Mouse (Mus musculus): ENCODE data around the gene Pde2a. TPM values are rescaled to one million over a fixed set of nuclear protein-coding genes. Genes with fewer than 3 reads are reported as not detected.

Pde2a gene
- total and polyA plus RNA-seq, 3 experiments, result 0.08 to 0.40 TPM; not detected in 1

GRCm38 (mm10) chr7:101482499-101483081 is 61.1 kb downstream of the Pde2a start:
- peak; percentile 7 for DNase-seq (ENCODE audit: extremely low read depth)
- peak overlapping the region; percentile 65 for H3K4me2 ChIP-seq (ENCODE audit: insufficient read depth, low read depth, poor library complexity, severe bottlenecking)
- dilution Hi-C loops (cut with MboI; ENCODE audit: extremely low pct_ligation_motif_present, extremely low pct_unique_long_range_greater_than_20kb, low sequenced_read_pairs), result no loop called here

GRCm38 (mm10) chr7:101483498-101484115 is 62.1 kb downstream of the Pde2a start:
- Histone ChIP-seq H3K79me2 (replicated peaks; ENCODE audit: control insufficient read depth, extremely low read depth, insufficient read depth, poor library complexity, severe bottlenecking) (no peaks in the 10 kb centered on the region), H3K4me1 (ENCODE audit: control insufficient read depth in 1 of 2, insufficient read depth in 2 of 2) (peaks cover 9 to 13% of the 10 kb centered on the region in 2 experiments), H3K4me3 (replicated peaks in 1 of 3; ENCODE audit: low read depth in 2 of 3, low read length in 2 of 3, poor library complexity in 1 of 3) (no peak overlapping the region), H3K27me3 (replicated peaks) (peaks cover 89% of the 10 kb centered on the region), H3K27ac (ENCODE audit: insufficient read depth, low read depth) (no peak overlapping the region), H3K4me2 (ENCODE audit: insufficient read depth, low read depth, poor library complexity, severe bottlenecking) (peak overlapping the region; percentile 65; the same call in 1 of the 2 replicates), H3K9me3 (replicated peaks; ENCODE audit: low read length) (peaks cover 2% of the 10 kb centered on the region), H3K9ac (ENCODE audit: insufficient read depth, low read depth) (no peak overlapping the region), H3K36me3 (replicated peaks in 1 of 2; ENCODE audit: control insufficient read depth in 1 of 2, insufficient read depth in 1 of 2, low read length in 1 of 2) (no peaks in the 10 kb centered on the region)
- DNase-seq (ENCODE audit: extremely low read depth), result no peak
- dilution Hi-C loops (cut with MboI; ENCODE audit: extremely low pct_ligation_motif_present, extremely low pct_unique_long_range_greater_than_20kb, low sequenced_read_pairs), result no loop called here
- TF ChIP-seq ZC3H11A (IDR thresholded peaks at IDR 0.05; ENCODE audit: low read depth, low read length) (no peak), NRF1 (IDR thresholded peaks at IDR 0.05; ENCODE audit: low read depth, low read length) (no peak), USF2 (conservative IDR thresholded peaks at IDR 0.05; ENCODE audit: low read depth, low read length) (no peak), EP300 (IDR thresholded peaks at IDR 0.05; ENCODE audit: low read length) (no peak), CHD1 (IDR thresholded peaks at IDR 0.05; ENCODE audit: low read depth, low read length) (no peak), HCFC1 (IDR thresholded peaks at IDR 0.05; ENCODE audit: low read depth, low read length) (no peak), ZMIZ1 (IDR thresholded peaks at IDR 0.05; ENCODE audit: low read depth, low read length) (no peak), SIN3A (IDR thresholded peaks at IDR 0.05; ENCODE audit: low read length) (no peak), UBTF (IDR thresholded peaks at IDR 0.05; ENCODE audit: low read depth, low read length) (no peak), ZKSCAN1 (IDR thresholded peaks at IDR 0.05; ENCODE audit: borderline replicate concordance, low read depth, low read length) (no peak), CHD2 (IDR thresholded peaks at IDR 0.05; ENCODE audit: low read length) (no peak), ETS1 (conservative IDR thresholded peaks at IDR 0.05; ENCODE audit: low read depth, low read length) (no peak), SMC3 (IDR thresholded peaks at IDR 0.05; ENCODE audit: low read depth, low read length) (no peak)
- in situ Hi-C loops (cut with MboI; ENCODE audit: low pct_ligation_motif_present, low pct_unique_long_range_greater_than_20kb, low sequenced_read_pairs), result no loop called here

More at GRCm38 (mm10) chr7:101482499-101483081, 61.1 kb downstream of the Pde2a start:
- Histone ChIP-seq H3K4me1 (ENCODE audit: control insufficient read depth in 1 of 2, insufficient read depth in 2 of 2) (peaks cover 9 to 13% of the 10 kb centered on the region in 2 experiments), H3K36me3 (replicated peaks in 1 of 2; ENCODE audit: control insufficient read depth in 1 of 2, insufficient read depth in 1 of 2, low read length in 1 of 2) (no peaks in the 10 kb centered on the region), H3K9ac (ENCODE audit: insufficient read depth, low read depth) (peak overlapping the region; percentile 32; the same call in 1 of the 2 replicates), H3K79me2 (replicated peaks; ENCODE audit: control insufficient read depth, extremely low read depth, insufficient read depth, poor library complexity, severe bottlenecking) (no peaks in the 10 kb centered on the region), H3K4me3 (replicated peaks in 1 of 3; ENCODE audit: low read depth in 2 of 3, low read length in 2 of 3, poor library complexity in 1 of 3) (peak overlapping the region in 1 of 3 experiments; percentile 7), H3K27ac (ENCODE audit: insufficient read depth, low read depth) (no peak overlapping the region), H3K27me3 (replicated peaks) (peaks cover 88% of the 10 kb centered on the region), H3K9me3 (replicated peaks; ENCODE audit: low read length) (peaks cover 2% of the 10 kb centered on the region)
- in situ Hi-C loops (cut with MboI; ENCODE audit: low pct_ligation_motif_present, low pct_unique_long_range_greater_than_20kb, low sequenced_read_pairs), result no loop called here
- TF ChIP-seq HCFC1 (IDR thresholded peaks at IDR 0.05; ENCODE audit: low read depth, low read length), result no peak
- TF ChIP-seq TCF12 (IDR thresholded peaks at IDR 0.05; ENCODE audit: low read depth, low read length), result no peak
- no peak for TF ChIP-seq MEF2A (IDR thresholded peaks at IDR 0.05; ENCODE audit: borderline replicate concordance, low read depth, low read length)
- TF ChIP-seq CHD1 (IDR thresholded peaks at IDR 0.05; ENCODE audit: low read depth, low read length), result no peak
- TF ChIP-seq MYC (IDR thresholded peaks at IDR 0.05; ENCODE audit: low read depth, low read length), result no peak
- no peak for TF ChIP-seq KAT2A (IDR thresholded peaks at IDR 0.05; ENCODE audit: insufficient replicate concordance, low read length)
- TF ChIP-seq EP300 (IDR thresholded peaks at IDR 0.05; ENCODE audit: low read length), result no peak
- no peak for TF ChIP-seq USF2 (conservative IDR thresholded peaks at IDR 0.05; ENCODE audit: low read depth, low read length)
- TF ChIP-seq RAD21 (IDR thresholded peaks at IDR 0.05; ENCODE audit: low read depth, low read length), result no peak
- no peak for TF ChIP-seq USF1 (IDR thresholded peaks at IDR 0.05; ENCODE audit: low read depth, low read length)
- TF ChIP-seq BHLHE40 (IDR thresholded peaks at IDR 0.05; ENCODE audit: low read depth, low read length), result no peak
- TF ChIP-seq GABPA (IDR thresholded peaks at IDR 0.05; ENCODE audit: insufficient replicate concordance, low read depth, low read length), result no peak
- TF ChIP-seq SMC3 (IDR thresholded peaks at IDR 0.05; ENCODE audit: low read depth, low read length), result no peak
- no peak for TF ChIP-seq MAFK (IDR thresholded peaks at IDR 0.05; ENCODE audit: insufficient replicate concordance, low read length)

Measured in CH12.LX (cell line).